Mouse (Mus musculus) c-Kit-negative CD71-positive TER-119-positive erythroid progenitor cells, embryonic 14.5 days (primary cell): ENCODE results near the gene Lrrc17.

Source experiments
- DNase-seq: peaks from one replicate; pipeline ENCODE4 v3.0.0-alpha.2; 2013; ENCODE audit warnings: low read depth, low spot score

Lrrc17 gene

GRCm38 (mm10) chr5:21543409-21544201, at the start of gene Lrrc17:
Gene Lrrc17 (plus strand): TSS chr5:21543559.
- DNase-seq = no peak

GRCm38 (mm10) chr5:21494781-21495180, 48.6 kb upstream of the Lrrc17 start:
- DNase-seq = no peak

- no peak for DNase-seq
These were observed 47.0 kb upstream of the Lrrc17 start for GRCm38 (mm10) chr5:21496321-21496720.

- no peak for DNase-seq
These were observed 46.5 kb upstream of the Lrrc17 start for GRCm38 (mm10) chr5:21496881-21497280.

GRCm38 (mm10) chr5:21498490-21498889, 44.9 kb upstream of the Lrrc17 start:
- DNase-seq = no peak

- no peak for DNase-seq
These were observed 44.4 kb upstream of the Lrrc17 start for GRCm38 (mm10) chr5:21498925-21499324.

GRCm38 (mm10) chr5:21500133-21500532, 43.2 kb upstream of the Lrrc17 start:
- no peak for DNase-seq

GRCm38 (mm10) chr5:21500941-21501340, 42.4 kb upstream of the Lrrc17 start:
- no peak for DNase-seq

GRCm38 (mm10) chr5:21502936-21503610, 40.3 kb upstream of the Lrrc17 start:
- DNase-seq = no peak

- DNase-seq = no peak
These were observed 38.2 kb upstream of the Lrrc17 start for GRCm38 (mm10) chr5:21505159-21505558.

- no peak for DNase-seq
These were observed 36.5 kb upstream of the Lrrc17 start for GRCm38 (mm10) chr5:21506887-21507286.

- DNase-seq = no peak
These were observed 33.6 kb upstream of the Lrrc17 start for GRCm38 (mm10) chr5:21509801-21510200.

- no peak for DNase-seq
These were observed 30.0 kb upstream of the Lrrc17 start for GRCm38 (mm10) chr5:21513363-21513762.

- no peak for DNase-seq
These were observed 25.8 kb upstream of the Lrrc17 start for GRCm38 (mm10) chr5:21517562-21517961.

GRCm38 (mm10) chr5:21518207-21518606, 25.2 kb upstream of the Lrrc17 start:
- DNase-seq = no peak

- no peak for DNase-seq
These were observed 24.2 kb upstream of the Lrrc17 start for GRCm38 (mm10) chr5:21519166-21519565.

GRCm38 (mm10) chr5:21526835-21527485, 16.4 kb upstream of the Lrrc17 start:
- DNase-seq = no peak

GRCm38 (mm10) chr5:21527488-21527911, 15.9 kb upstream of the Lrrc17 start:
- no peak for DNase-seq

- DNase-seq = no peak
These were observed 15.1 kb upstream of the Lrrc17 start for GRCm38 (mm10) chr5:21528068-21528842.

GRCm38 (mm10) chr5:21529110-21529720, 14.1 kb upstream of the Lrrc17 start:
- DNase-seq = no peak

GRCm38 (mm10) chr5:21532126-21532525, 11.2 kb upstream of the Lrrc17 start:
- no peak for DNase-seq
